Mouse (Mus musculus): Measurements from ENCODE around the gene Hist1h4d.
"Not testable (repeated sequence)": the region's sequence is repeated elsewhere in the genome, so short reads cannot be mapped to it uniquely, and the experiment has no call there.

Hist1h4d gene

GRCm38 (mm10) chr13:23551146-23551834 is 30.1 kb upstream of the Hist1h4d start, which contains the start of gene Hist1h4f:
TSS of gene Hist1h4f (minus strand) at chr13:23551648.
- peak; percentile 97 for DNase-seq (ENCODE audit: extremely low spot score)

- DNase-seq (ENCODE audit: extremely low spot score) = no peak
These were observed 29.2 kb upstream of the Hist1h4d start for GRCm38 (mm10) chr13:23551931-23552914.

- no peak for DNase-seq (ENCODE audit: extremely low spot score)
These were observed 28.4 kb upstream of the Hist1h4d start, which contains the start of gene Hist1h1d for GRCm38 (mm10) chr13:23552962-23553361. TSS of gene Hist1h1d (plus strand) at chr13:23553262.

GRCm38 (mm10) chr13:23554393-23554792 is 27.0 kb upstream of the Hist1h4d start:
- no peak for DNase-seq (ENCODE audit: extremely low spot score)

GRCm38 (mm10) chr13:23554925-23555838 is 26.2 kb upstream of the Hist1h4d start:
- peak; percentile 96 for DNase-seq (ENCODE audit: extremely low spot score)

GRCm38 (mm10) chr13:23555839-23556416 is 25.5 kb upstream of the Hist1h4d start:
- peak; percentile 92 for DNase-seq (ENCODE audit: extremely low spot score)

GRCm38 (mm10) chr13:23556906-23557305 is 24.5 kb upstream of the Hist1h4d start:
- DNase-seq (ENCODE audit: extremely low spot score) = no peak

GRCm38 (mm10) chr13:23560699-23561098 is 20.7 kb upstream of the Hist1h4d start:
- not testable (repeated sequence) for DNase-seq (ENCODE audit: extremely low spot score)

- not testable (repeated sequence) for DNase-seq (ENCODE audit: extremely low spot score)
These were observed 19.9 kb upstream of the Hist1h4d start for GRCm38 (mm10) chr13:23561531-23561882.

- DNase-seq (ENCODE audit: extremely low spot score) = peak; percentile 98
These were observed 19.3 kb upstream of the Hist1h4d start, which contains the start of gene Hist1h3e for GRCm38 (mm10) chr13:23561883-23562659. TSS of gene Hist1h3e (minus strand) at chr13:23562369.

- DNase-seq (ENCODE audit: extremely low spot score) = peak; percentile 75
These were observed 18.5 kb upstream of the Hist1h4d start for GRCm38 (mm10) chr13:23562699-23563462.

- no peak for DNase-seq (ENCODE audit: extremely low spot score)
These were observed 16.9 kb upstream of the Hist1h4d start for GRCm38 (mm10) chr13:23564482-23564881.

GRCm38 (mm10) chr13:23570261-23571021 is 11.0 kb upstream of the Hist1h4d start:
- DNase-seq (ENCODE audit: extremely low spot score) = peak; percentile 72

GRCm38 (mm10) chr13:23571022-23571503 is 10.3 kb upstream of the Hist1h4d start, which contains the start of the genes Hist1h2ae and Hist1h2bg:
TSS of gene Hist1h2ae (minus strand) at chr13:23571220.
TSS of gene Hist1h2bg (plus strand) at chr13:23571396.
- DNase-seq (ENCODE audit: extremely low spot score) = peak; percentile 92

GRCm38 (mm10) chr13:23571504-23572217 is 9.7 kb upstream of the Hist1h4d start:
- DNase-seq (ENCODE audit: extremely low spot score) = peak; percentile 75

GRCm38 (mm10) chr13:23572218-23573033 is 9.0 kb upstream of the Hist1h4d start:
- DNase-seq (ENCODE audit: extremely low spot score) = peak; percentile 65

Measured in embryo, embryonic 9.5 days (tissue).